Mouse (Mus musculus) CD4-positive naive resting alpha-beta T cell, adult 76 days (primary cell): ENCODE data around the gene Ptpn1. TPM values are rescaled to one million over a fixed set of nuclear protein-coding genes. Genes with fewer than 3 reads are reported as not detected.

ENCODE experiments used
- total RNA-seq: library from RNA; stranded (reverse); gene quantifications from one replicate; pipeline ENCODE4 v1.2.4, GENCODE M21; 2023

The Ptpn1 gene
- total RNA-seq, result 131 TPM

DNA sequence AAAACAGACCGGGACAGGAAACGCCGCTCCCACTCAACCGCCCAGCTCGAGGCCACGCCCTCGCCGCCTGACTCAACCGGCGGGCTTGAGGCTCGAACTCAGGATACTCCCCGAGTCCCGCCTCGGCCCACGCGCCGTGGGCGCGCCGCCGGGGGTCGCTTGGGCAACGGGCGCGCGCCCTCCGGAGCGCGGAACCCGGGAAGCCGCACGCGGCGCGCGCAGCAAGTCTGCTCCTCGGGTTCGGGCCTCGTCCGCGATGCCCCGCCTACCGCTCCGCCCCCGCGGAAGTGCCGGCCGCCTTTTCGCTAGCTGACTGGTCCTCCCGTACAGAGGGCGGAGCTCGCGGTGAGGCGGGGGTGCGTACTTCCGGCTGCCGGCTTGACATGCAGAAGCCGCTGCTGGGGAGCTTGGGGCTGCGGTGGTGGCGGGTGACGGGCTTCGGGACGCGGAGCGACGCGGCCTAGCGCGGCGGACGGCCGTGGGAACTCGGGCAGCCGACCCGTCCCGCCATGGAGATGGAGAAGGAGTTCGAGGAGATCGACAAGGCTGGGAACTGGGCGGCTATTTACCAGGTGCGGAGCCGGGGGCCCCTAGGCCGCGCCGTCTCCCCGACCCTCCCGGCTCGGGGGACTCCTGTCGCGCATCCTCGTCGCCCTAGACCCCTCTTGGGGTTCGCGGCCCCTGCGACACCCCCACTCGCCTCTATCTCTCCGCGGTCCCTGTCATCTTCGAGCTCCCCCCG, at the start of gene Ptpn1:
TSS of gene Ptpn1 (plus strand) at position 73 of the 742 bp plus-strand sequence.

DNA sequence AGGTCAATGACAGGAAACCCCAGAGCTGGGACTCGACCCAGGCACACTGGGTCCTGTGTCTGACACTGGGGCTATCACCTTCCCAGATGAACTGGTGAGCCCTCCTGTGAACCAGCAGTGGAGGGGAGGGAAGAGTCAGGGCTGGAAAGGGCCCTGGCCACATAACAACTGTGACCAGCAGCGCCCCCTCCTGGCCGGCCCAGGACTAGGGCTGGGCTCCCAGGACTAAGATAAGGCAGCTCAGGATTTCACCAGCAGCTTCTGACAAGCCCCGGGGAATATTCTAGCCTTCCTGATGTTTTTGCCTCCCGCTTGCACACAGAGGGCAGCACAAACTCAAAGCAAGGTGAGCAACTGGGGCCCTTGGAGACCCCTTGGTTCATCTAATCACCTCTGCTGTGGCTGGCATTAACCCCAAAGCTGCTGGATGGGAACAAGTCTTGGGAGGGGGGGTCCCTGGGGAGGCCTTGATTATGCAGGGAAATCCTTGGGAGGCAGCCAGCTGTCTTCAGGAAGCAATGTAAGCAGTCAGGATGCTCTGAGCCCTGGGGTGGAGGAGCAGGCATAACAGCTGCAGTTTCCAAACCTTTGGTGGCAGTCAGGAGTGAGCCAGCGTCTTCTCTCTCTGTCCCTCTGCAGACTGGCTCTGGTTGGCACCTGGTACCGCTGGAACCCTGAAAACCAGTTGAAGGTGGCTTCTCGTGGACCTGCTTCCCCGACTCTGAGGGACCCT, 78.2 kb downstream of the Ptpn1 start, which contains the start of gene Ripor3:
TSS of gene Ripor3 (minus strand) at position 683 of the 733 bp plus-strand sequence.

Other genes starting within 250 kb of the Ptpn1 start
- 52.7 TPM for gene Cebpb, start 243.1 kb upstream of the Ptpn1 start, total RNA-seq
- gene Tmem189, start 242.2 kb upstream of the Ptpn1 start, total RNA-seq, result 63.2 TPM
- gene Ripor3, start 78.6 kb downstream of the Ptpn1 start, total RNA-seq, result 8.7 TPM
- 2.5 TPM for gene Pard6b, start 148.9 kb downstream of the Ptpn1 start, total RNA-seq